Mouse (Mus musculus) embryonic fibroblast, embryonic 13.5 days (primary cell): ENCODE measurements around the gene St6galnac4.

Experiments
- CTCF ChIP-seq: IDR thresholded peaks from 2 replicates; pipeline ENCODE4 v1.5.1; 2011; ENCODE audit warnings: mild to moderate bottlenecking, control low read depth, low read length, moderate library complexity, borderline replicate concordance; ENCODE audit not compliant: insufficient read depth
- POLR2A ChIP-seq: IDR thresholded peaks from 2 replicates; pipeline ENCODE4 v1.6.1; 2011; ENCODE audit warnings: low read depth, mild to moderate bottlenecking, control low read depth, low read length, moderate library complexity

- TF ChIP-seq CTCF (no peak), POLR2A (no peak; the same call in 1 of the 2 replicates)
These were observed 21.4 kb downstream of the St6galnac4 start for GRCm38 (mm10) chr2:32608141-32608777.
